Mouse (Mus musculus): ENCODE measurements at regions not wholly inside any gene's neighbourhood (a gene's known extent, or its start where the extent isn't known, plus 50 kb on each side); places are given as distances from the start of the nearest gene placed in this dataset.
"Not testable (repeated sequence)": the region's sequence is repeated elsewhere in the genome, so short reads cannot be mapped to it uniquely, and the experiment has no call there.

DNA sequence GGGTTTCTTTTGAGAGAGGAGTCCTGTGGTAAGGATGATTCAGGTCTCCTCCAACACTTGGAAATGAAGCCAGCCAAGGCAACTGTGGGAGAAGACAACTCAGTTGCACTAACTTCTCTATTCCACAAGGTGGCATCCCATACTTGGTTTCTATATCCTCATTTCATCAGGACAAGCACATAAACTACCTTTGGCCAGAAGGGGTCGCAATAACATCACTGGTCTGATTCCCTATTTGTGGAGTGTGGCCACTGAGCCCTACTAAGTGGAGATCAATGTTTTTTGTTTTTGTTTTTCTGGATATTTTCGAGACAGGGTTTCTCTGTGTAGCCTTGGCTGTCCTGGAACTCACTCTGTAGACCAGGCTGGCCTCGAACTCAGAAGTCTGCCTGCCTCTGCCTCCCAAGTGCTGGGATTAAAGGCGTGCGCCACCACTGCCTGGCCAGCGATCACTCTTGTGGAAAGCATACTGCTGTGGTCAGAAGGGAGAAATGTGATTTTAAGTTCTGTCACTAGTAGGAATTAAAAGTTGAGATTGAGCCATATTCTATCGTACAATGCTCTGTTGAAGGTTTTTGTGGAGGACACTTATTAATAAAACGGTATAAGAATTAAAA, 467.9 kb upstream of the Olfr161 start:
- DNase-seq (ENCODE audit: low read depth in 3 of 3, low spot score in 3 of 3): peak; percentile 31 to 59 (median 36)
- peak; percentile 68 for TF ChIP-seq CTCF (IDR thresholded peaks at IDR 0.05; ENCODE audit: low read depth)
- not testable (repeated sequence) for H3K9me3 ChIP-seq (ENCODE audit: control insufficient read depth, low read length); H3K27me3 ChIP-seq (ENCODE audit: control insufficient read depth, insufficient read depth, low read length); H3K27ac ChIP-seq; H3K36me3 ChIP-seq (replicated peaks; ENCODE audit: control insufficient read depth, insufficient read depth, low read depth); H3K9ac ChIP-seq (replicated peaks); H3K4me3 ChIP-seq (ENCODE audit: insufficient read depth in 1 of 2, low read depth in 2 of 2, low read length in 2 of 2); H3K4me2 ChIP-seq (ENCODE audit: low read depth); H3K4me1 ChIP-seq (replicated peaks; ENCODE audit: control insufficient read depth in 2 of 2, insufficient read depth in 2 of 2, low read length in 1 of 2)
- WGBS (ENCODE audit: insufficient replicate concordance): 51% methylated on average over 8 of the region's 8 CpGs
- ATAC-seq (ENCODE audit: insufficient read depth): peak; percentile 67

DNA sequence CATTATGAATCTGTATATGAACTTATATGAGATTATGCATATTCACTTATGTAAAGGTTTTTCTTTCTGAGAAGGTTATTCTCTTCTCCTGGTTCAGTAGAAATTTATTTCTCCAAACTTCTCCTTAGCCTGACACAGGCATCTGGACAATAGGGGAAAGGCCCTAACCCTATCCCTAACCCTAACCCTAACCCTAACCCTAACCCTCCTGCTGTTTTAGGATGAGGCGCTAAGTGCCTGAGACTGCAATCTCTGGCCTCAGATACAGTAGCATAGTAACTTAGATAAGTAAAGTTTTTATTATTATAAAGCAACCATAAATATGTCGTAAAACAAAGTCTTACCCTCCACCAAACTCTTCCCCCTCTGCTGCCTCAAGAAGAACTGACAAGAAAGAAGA, 463.5 kb upstream of the Olfr161 start:
- 31% methylated on average over 2 of the region's 2 CpGs for WGBS (ENCODE audit: insufficient replicate concordance)
- not testable (repeated sequence) for H3K9me3 ChIP-seq (ENCODE audit: control insufficient read depth, low read length); H3K36me3 ChIP-seq (replicated peaks; ENCODE audit: control insufficient read depth, insufficient read depth, low read depth); H3K9ac ChIP-seq (replicated peaks); DNase-seq (ENCODE audit: low read depth in 3 of 3, low spot score in 3 of 3); H3K4me1 ChIP-seq (replicated peaks; ENCODE audit: control insufficient read depth in 2 of 2, insufficient read depth in 2 of 2, low read length in 1 of 2); H3K4me2 ChIP-seq (ENCODE audit: low read depth); H3K27me3 ChIP-seq (ENCODE audit: control insufficient read depth, insufficient read depth, low read length); H3K4me3 ChIP-seq (ENCODE audit: insufficient read depth in 1 of 2, low read depth in 2 of 2, low read length in 2 of 2); H3K27ac ChIP-seq
- 0 out of 2 replicates have a peak, but pooled peaks have one; percentile 22 for ATAC-seq (ENCODE audit: insufficient read depth)
